Mouse (Mus musculus): Measurements from ENCODE around the gene Cyp2w1.
"Not testable (repeated sequence)": the region's sequence is repeated elsewhere in the genome, so short reads cannot be mapped to it uniquely, and the experiment has no call there.

The Cyp2w1 gene

GRCm38 (mm10) chr5:139387329-139388194 lies 35.1 kb downstream of the Cyp2w1 start:
- peak; percentile 75 to 81 for DNase-seq

DNA sequence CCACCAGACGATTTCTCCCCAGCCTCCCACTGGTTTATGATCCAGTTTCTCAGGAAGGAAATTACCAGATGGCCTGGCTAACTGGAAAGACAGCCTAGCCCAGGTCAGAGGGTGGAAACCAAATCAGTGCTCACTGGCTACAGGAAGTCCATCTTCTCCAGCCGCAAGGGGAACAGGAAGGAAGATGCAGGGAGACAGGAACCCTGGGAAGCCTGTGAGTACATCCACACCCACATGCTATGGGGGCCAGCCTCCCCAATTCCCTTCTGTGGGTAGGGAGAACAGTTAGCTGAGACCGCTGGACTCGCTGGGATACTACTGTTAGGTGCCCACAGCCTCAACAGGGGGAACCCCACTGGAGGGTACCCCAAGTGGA lies 35.8 kb downstream of the Cyp2w1 start:
- DNase-seq, result peak; percentile 53 to 58

- no peak for DNase-seq
These were observed 36.6 kb downstream of the Cyp2w1 start for GRCm38 (mm10) chr5:139388694-139389675.

- DNase-seq, result peak; percentile 80 to 91
These were observed 37.3 kb downstream of the Cyp2w1 start for GRCm38 (mm10) chr5:139389676-139390061.

GRCm38 (mm10) chr5:139390324-139391119 lies 38.1 kb downstream of the Cyp2w1 start:
- not testable (repeated sequence) for DNase-seq

DNA sequence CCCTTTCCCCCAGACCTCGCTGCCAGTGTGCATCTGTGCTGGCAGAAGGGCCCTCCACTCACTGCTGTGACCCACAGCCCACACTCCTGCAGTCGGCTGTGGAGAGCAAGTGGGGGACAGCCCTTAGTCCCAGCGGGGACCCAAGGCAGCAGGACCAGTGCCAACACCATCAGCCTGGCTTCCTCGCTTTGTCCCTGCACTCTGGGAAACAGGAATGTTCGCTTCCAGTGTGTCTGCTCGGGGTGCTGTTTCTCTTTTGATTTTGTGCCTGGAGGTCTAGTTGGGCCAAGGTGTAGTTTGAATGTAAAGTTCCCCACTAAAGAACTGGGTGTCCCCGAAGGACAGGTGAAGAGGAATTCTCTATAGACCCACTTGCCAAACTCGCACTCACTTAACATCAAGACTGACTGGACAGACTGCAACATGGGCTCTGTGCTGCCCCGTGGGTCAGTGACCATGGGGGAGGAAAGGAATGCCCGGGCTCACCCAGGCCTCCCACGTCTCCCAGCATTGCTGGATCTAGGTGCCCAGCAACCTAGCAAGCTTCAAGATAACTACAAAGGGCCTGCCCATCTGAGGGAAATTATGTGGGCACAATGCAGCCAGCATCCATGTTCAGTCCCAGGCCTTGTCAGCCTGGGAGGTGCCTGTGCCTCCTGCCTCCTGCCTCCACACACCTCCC lies 39.0 kb downstream of the Cyp2w1 start:
- no peak for DNase-seq

- DNase-seq, result no peak
These were observed 40.1 kb downstream of the Cyp2w1 start for GRCm38 (mm10) chr5:139392219-139393196.

- DNase-seq, result no peak
These were observed 40.8 kb downstream of the Cyp2w1 start for GRCm38 (mm10) chr5:139393197-139393588.

- DNase-seq, result no peak
These were observed 42.0 kb downstream of the Cyp2w1 start for GRCm38 (mm10) chr5:139394399-139394798.

- no peak for DNase-seq
These were observed 43.1 kb downstream of the Cyp2w1 start for GRCm38 (mm10) chr5:139395528-139395927.

GRCm38 (mm10) chr5:139397359-139397916 lies 45.0 kb downstream of the Cyp2w1 start:
- DNase-seq, result no peak

DNA sequence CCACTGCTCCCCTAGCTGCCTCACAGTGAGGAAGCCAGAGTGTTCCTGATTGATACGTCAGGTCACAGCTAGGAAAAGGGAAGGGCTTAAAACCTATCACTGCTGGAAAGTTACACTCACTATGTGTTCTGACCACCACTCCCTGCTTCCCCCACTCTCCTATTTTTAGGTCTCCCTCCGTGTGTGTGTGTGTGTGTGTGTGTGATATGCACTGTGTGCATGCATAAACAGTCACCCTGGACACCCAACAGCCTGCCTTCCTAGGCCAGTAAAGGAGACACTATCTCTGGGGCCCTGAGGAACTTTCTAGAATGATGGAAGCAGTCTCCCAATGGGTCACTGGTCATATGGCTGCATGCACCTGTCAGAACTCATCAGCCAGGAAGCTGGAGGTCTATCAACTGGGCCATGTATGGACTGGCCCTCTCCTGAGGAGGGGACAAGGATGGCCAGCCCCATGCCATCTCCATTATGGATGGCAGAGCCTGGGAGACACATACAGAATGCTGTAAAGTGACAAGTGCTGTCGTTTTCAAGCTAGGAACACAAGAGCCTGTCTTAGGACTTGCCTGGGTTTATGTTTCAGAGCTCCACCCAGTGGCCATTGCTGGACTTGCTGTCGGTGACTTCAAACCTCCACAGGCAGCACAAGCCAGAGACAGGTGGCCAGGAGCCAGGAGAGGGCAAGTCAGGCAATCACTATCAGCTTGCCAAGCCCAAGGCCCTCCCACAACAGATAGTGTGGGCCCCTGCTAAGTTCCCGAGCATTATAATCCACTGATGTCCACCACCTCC lies 45.7 kb downstream of the Cyp2w1 start:
- peak; percentile 91 to 93 for DNase-seq

DNA sequence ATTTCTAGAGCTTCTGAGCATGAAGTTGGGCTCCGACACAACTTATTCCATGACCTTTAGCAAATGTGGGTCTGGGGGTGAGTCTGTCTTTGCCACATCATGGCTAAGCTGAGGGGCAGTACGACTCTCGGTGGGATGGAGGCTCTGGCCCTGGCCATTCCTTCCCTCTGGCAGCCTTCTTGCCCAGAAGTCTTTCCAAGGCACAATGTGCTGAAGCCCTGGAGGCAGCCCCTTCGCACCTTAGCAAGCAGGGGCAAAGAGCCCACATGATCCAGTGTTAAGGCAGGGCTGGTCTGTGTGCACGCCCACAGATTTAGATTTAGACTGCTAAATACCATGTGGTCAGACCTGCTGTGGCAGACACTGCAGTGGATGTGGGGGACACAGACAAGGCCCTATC lies 46.4 kb downstream of the Cyp2w1 start:
- DNase-seq, result no peak

DNA sequence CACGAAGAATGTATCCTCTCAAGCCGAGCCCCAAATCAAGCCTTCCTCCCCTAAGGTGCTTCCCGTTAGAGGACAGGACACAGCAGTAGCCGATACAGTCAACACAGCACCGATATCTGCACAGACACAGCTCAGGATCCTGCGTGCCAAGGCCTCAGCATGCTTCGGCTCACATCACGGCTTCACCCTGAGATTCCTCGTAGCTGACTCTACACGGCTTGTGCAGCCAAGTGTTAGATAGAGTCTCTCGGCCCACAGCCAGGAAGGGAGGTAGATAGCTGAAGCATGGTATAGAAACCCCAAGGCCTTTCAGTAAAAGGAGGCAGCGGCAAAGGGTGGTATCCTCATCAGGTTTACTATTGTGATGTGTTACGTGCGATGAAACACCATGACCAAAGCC lies 47.6 kb downstream of the Cyp2w1 start:
- no peak for DNase-seq

GRCm38 (mm10) chr5:139402106-139402505 lies 49.7 kb downstream of the Cyp2w1 start:
- no peak for DNase-seq

- DNase-seq, result peak; percentile 48 to 51
These were observed 51.4 kb downstream of the Cyp2w1 start for GRCm38 (mm10) chr5:139403692-139404260.

GRCm38 (mm10) chr5:139404801-139405401 lies 52.5 kb downstream of the Cyp2w1 start, which contains the start of gene C130050O18Rik:
C130050O18Rik (plus strand) TSS chr5:139405280.
- peak; percentile 48 to 60 for DNase-seq

- no peak for DNase-seq
These were observed 53.1 kb downstream of the Cyp2w1 start for GRCm38 (mm10) chr5:139405478-139405877.

DNA sequence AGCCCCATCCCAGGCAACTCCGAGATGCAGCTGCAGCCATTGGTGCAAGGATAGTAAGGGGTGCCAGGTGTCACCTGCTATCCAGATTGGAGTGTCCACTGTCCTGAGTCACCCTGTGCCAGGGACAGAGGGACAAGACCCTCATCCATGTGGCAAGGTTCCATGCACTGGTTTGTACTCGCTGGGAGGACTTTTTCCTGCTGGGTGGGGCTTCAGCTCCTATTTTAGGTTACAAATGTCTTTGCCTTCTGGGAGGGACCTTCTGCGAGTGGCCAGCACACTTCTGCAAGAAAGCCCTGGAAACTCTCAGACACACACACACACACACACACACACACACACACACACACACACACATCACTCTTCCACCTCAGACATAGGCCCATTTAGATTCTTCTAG lies 53.5 kb downstream of the Cyp2w1 start:
- DNase-seq, result peak in 1 of 2 experiments; percentile 33

All from lung, postnatal 4 days (tissue).